Mouse (Mus musculus): ENCODE measurements around the gene Gm29776. TPM values are rescaled to one million over a fixed set of nuclear protein-coding genes. Genes with fewer than 3 reads are reported as not detected.

Gene Gm29776
- total and polyA plus RNA-seq, 3 experiments = not detected

- TF ChIP-seq MAX (IDR thresholded peaks at IDR 0.05; ENCODE audit: low read length) (no peak), CTCF (conservative IDR thresholded peaks at IDR 0.05 in 1 of 2, IDR thresholded peaks at IDR 0.05 in 1 of 2; ENCODE audit: low read depth in 2 of 2, low read length in 2 of 2) (no peak), POLR2A (IDR thresholded peaks at IDR 0.05; ENCODE audit: low read depth, low read length) (no peak), IRF4 (IDR thresholded peaks at IDR 0.05; ENCODE audit: low read depth, low read length) (peak; percentile 98), ZKSCAN1 (IDR thresholded peaks at IDR 0.05; ENCODE audit: borderline replicate concordance, low read depth, low read length) (no peak), KAT2A (IDR thresholded peaks at IDR 0.05; ENCODE audit: insufficient replicate concordance, low read length) (no peak), JUND (conservative IDR thresholded peaks at IDR 0.05; ENCODE audit: low read depth, low read length) (peak; percentile 96), CHD1 (IDR thresholded peaks at IDR 0.05; ENCODE audit: low read depth, low read length) (no peak), CHD2 (IDR thresholded peaks at IDR 0.05; ENCODE audit: low read length) (peak; percentile 75; the same call in 1 of the 2 replicates), ZC3H11A (IDR thresholded peaks at IDR 0.05; ENCODE audit: low read depth, low read length) (no peak), UBTF (IDR thresholded peaks at IDR 0.05; ENCODE audit: low read depth, low read length) (no peak), JUN (IDR thresholded peaks at IDR 0.05; ENCODE audit: insufficient read depth, low read depth, low read length) (peak; percentile 98)
Measured at GRCm38 (mm10) chr14:54727565-54727964, 28.9 kb upstream of the Gm29776 start (continued).

- dilution Hi-C loops (cut with MboI; ENCODE audit: extremely low pct_ligation_motif_present, extremely low pct_unique_long_range_greater_than_20kb, low sequenced_read_pairs) (no loop called here), in situ Hi-C loops (cut with MboI; ENCODE audit: low pct_ligation_motif_present, low pct_unique_long_range_greater_than_20kb, low sequenced_read_pairs) (no loop called here)
- no peak for DNase-seq (ENCODE audit: extremely low read depth)
- no peaks in the 10 kb centered on the region for H3K79me2 ChIP-seq (replicated peaks; ENCODE audit: control insufficient read depth, extremely low read depth, insufficient read depth, poor library complexity, severe bottlenecking)
- H3K9ac ChIP-seq (ENCODE audit: insufficient read depth, low read depth) = no peak overlapping the region
- H3K4me1 ChIP-seq (ENCODE audit: control insufficient read depth in 1 of 2, insufficient read depth in 2 of 2) = peaks cover 5 to 23% of the 10 kb centered on the region in 2 experiments; a peak in 3 of 4 replicates
- no peaks in the 10 kb centered on the region for H3K27me3 ChIP-seq (replicated peaks)
- peaks cover 1% of the 10 kb centered on the region for H3K9me3 ChIP-seq (replicated peaks; ENCODE audit: low read length)
- H3K4me3 ChIP-seq (replicated peaks in 1 of 3; ENCODE audit: low read depth in 2 of 3, low read length in 2 of 3, poor library complexity in 1 of 3) = no peak overlapping the region
- no peaks in the 10 kb centered on the region for H3K36me3 ChIP-seq (replicated peaks in 1 of 2; ENCODE audit: control insufficient read depth in 1 of 2, insufficient read depth in 1 of 2, low read length in 1 of 2)
- TF ChIP-seq EP300 (IDR thresholded peaks at IDR 0.05; ENCODE audit: low read length) = no peak
- no peak for TF ChIP-seq GABPA (IDR thresholded peaks at IDR 0.05; ENCODE audit: insufficient replicate concordance, low read depth, low read length)
- no peak for TF ChIP-seq RCOR1 (conservative IDR thresholded peaks at IDR 0.05; ENCODE audit: low read depth, low read length)
- TF ChIP-seq MXI1 (IDR thresholded peaks at IDR 0.05; ENCODE audit: low read depth, low read length) = no peak
- no peak for TF ChIP-seq TBP (conservative IDR thresholded peaks at IDR 0.05; ENCODE audit: low read depth, low read length)
- no peak for TF ChIP-seq MAZ (IDR thresholded peaks at IDR 0.05; ENCODE audit: low read depth, low read length)
- no peak for TF ChIP-seq JUND (conservative IDR thresholded peaks at IDR 0.05; ENCODE audit: low read depth, low read length)
- no peak for TF ChIP-seq USF2 (conservative IDR thresholded peaks at IDR 0.05; ENCODE audit: low read depth, low read length)
- TF ChIP-seq CHD1 (IDR thresholded peaks at IDR 0.05; ENCODE audit: low read depth, low read length) = no peak
- TF ChIP-seq MYC (IDR thresholded peaks at IDR 0.05; ENCODE audit: low read depth, low read length) = no peak
- no peak for TF ChIP-seq SMC3 (IDR thresholded peaks at IDR 0.05; ENCODE audit: low read depth, low read length)
- no peak for TF ChIP-seq ELF1 (IDR thresholded peaks at IDR 0.05; ENCODE audit: low read depth, low read length)
- no peak for TF ChIP-seq BHLHE40 (IDR thresholded peaks at IDR 0.05; ENCODE audit: low read depth, low read length)
- TF ChIP-seq USF1 (IDR thresholded peaks at IDR 0.05; ENCODE audit: low read depth, low read length) = no peak
- no peak for TF ChIP-seq KAT2A (IDR thresholded peaks at IDR 0.05; ENCODE audit: insufficient replicate concordance, low read length)
- TF ChIP-seq SIN3A (IDR thresholded peaks at IDR 0.05; ENCODE audit: low read length) = no peak
- TF ChIP-seq UBTF (IDR thresholded peaks at IDR 0.05; ENCODE audit: low read depth, low read length) = no peak
- no peak for TF ChIP-seq MEF2A (IDR thresholded peaks at IDR 0.05; ENCODE audit: borderline replicate concordance, low read depth, low read length)
- no peak for TF ChIP-seq CTCF (conservative IDR thresholded peaks at IDR 0.05 in 1 of 2, IDR thresholded peaks at IDR 0.05 in 1 of 2; ENCODE audit: low read depth in 2 of 2, low read length in 2 of 2)
- no peak overlapping the region for H3K27ac ChIP-seq (ENCODE audit: insufficient read depth, low read depth)
- H3K4me2 ChIP-seq (ENCODE audit: insufficient read depth, low read depth, poor library complexity, severe bottlenecking) = no peak overlapping the region
Measured at GRCm38 (mm10) chr14:54724049-54724448, 25.4 kb upstream of the Gm29776 start.
